9 mouse cellular contexts compared by ENCODE assay signal in the genomic region with DNA sequence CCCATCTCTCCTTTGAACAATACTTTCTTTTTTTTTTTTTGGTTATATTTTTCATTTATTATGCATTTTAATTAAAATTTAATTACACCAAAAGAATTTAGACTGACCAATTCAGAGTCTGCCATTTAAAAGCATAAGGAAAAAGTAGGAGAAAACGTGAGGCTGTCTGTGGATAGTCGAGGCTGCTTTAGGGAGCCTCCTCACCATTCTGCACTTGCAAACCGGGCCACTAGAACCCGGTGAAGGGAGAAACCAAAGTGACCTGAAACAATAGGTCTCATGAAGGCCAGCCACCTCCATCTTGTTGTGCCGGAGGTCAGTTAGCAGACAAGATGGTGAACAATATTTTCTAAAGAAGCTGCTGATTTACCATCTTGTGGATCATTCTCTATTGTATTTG. TPM values are rescaled to one million over a fixed set of nuclear protein-coding genes. Genes with fewer than 3 reads are reported as not detected.
DNase-seq lines count a peak whose midpoint lies in the region; ATAC-seq lines count a peak whose summit lies in the region.
"Not testable (repeated sequence)": the region's sequence is repeated elsewhere in the genome, so short reads cannot be mapped to it uniquely, and the experiment has no call there.
"Had no signal": no experiment of that assay in that cellular context is flagged by ENCODE, and none has a peak within 500 bp of the region (broad histone marks: within the 10 kb centered on the region; RNA-seq: fewer than 3 reads in every experiment).

No protein-coding gene starts in this region.

- intact Hi-C loops in left cerebral cortex, postnatal 10 days (cut with DNase I), result not testable (repeated sequence)

- ATAC-seq in common myeloid progenitor, adult 5-6 weeks (replicated peaks; ENCODE audit: low read depth, poor library complexity, severe bottlenecking), result peak; percentile 98
- ATAC-seq in inflammation-experienced regulatory T-cells, adult 6 months, result peak; percentile 41

- DNase-seq in MEL-GATA-1-ER (ENCODE audit: extremely low read depth, low read depth), result peak; percentile 21
- peak; percentile 90 for DNase-seq in heart, adult 8-10 months (ENCODE audit: low spot score)
- peak; percentile 43 to 80 for DNase-seq in left cerebral cortex, postnatal 10 days (ENCODE audit: extremely low spot score in 1 of 2, low spot score in 2 of 2)
- peak; percentile 26 for DNase-seq in lung, postnatal 14 days
- DNase-seq in right cerebral cortex, postnatal 4 days, result peak; percentile 38
- peak; percentile 29 for DNase-seq in urinary bladder, postnatal 10 days (ENCODE audit: low spot score)

RNA-seq across cellular contexts. Expression of a gene that starts 27.4 kb away (rescaled TPM):
- not detected in 2 replicates for total RNA-seq in common myeloid progenitor, adult 5-6 weeks (2017)
- total RNA-seq in heart, adult 8-10 months (2022), result 1 to 10 TPM in 2 of 4 experiments, under 1 TPM in 2; 0.44 to 1.4 (median 1.1) TPM
- polyA plus RNA-seq in inflammation-experienced regulatory T-cells, adult 6 months (2017; shearing (Covaris generic)), result not detected
- total RNA-seq in left cerebral cortex, postnatal 10 days (2021), result under 1 TPM in 1 of 2 experiments, not detected in 1; 0.61 TPM
- polyA plus RNA-seq: neural tube, embryonic 13.5 days had no signal

RNA-seq across cellular contexts. Expression of a gene that starts 31.2 kb away (rescaled TPM):
- not detected in 2 replicates for total RNA-seq in common myeloid progenitor, adult 5-6 weeks (2017)
- 1 to 10 TPM; 7.5 to 8.8 (median 8.2) TPM for total RNA-seq in heart, adult 8-10 months (2022)
- not detected for polyA plus RNA-seq in inflammation-experienced regulatory T-cells, adult 6 months (2017; shearing (Covaris generic))
- 10 to 100 TPM; 27.7 to 82.3 TPM for total RNA-seq in left cerebral cortex, postnatal 10 days (2021)

Comparison
In these comparisons a context has a peak if more than half of its experiments do, and no peak if none do; other contexts are left out.
1. Peak in every context shown above with its lines: DNase-seq and ATAC-seq.
2. DNase-seq: peak in every context shown above with its lines; median percentile 90 in heart, adult 8-10 months; 62 in left cerebral cortex, postnatal 10 days; 38 in right cerebral cortex, postnatal 4 days; 29 in urinary bladder, postnatal 10 days; 26 in lung, postnatal 14 days; 21 in MEL-GATA-1-ER.